In the genomic region with DNA sequence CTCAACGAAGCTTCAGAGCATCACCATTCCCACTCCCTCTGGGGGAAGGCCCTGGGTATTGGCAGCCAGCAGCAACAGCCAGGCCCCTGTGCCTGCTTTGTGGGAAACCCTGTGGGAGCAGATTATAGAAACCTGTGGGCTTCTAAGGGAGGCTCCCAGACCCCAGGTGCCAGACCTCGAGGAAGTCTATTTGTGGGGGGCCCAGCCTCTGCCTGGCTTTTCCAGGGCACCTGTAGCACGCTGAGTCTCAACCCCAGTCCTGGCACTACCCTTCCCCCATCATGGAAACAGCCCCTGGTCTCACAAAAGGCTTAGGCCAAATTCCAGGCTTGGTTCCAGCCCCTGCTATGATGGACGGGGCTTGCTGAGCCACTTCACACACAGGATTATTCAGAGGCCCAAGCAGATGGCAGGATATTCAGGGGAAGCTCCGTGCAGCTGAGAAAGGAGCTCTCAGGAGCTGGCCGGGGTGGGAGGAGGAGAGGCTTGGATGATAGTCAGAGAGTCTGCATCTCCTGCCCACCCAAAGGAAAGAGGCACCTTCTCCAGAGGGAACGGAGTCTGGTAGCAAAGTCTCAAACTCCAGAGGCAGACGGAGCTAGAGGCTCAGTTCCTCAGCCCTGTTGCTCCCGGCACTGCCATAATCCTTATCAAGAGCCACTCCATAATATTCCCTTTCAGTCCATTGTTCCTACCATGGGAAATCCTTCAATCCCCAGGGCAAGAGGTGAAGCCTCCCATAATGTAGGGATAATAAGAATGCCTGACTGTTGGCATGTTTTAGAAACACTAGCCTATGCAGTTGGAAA, we compare ENCODE assay signal across 9 mouse cellular contexts. TPM values are rescaled to one million over a fixed set of nuclear protein-coding genes. Genes with fewer than 3 reads are reported as not detected.
DNase-seq lines count a peak whose midpoint lies in the region; ATAC-seq lines count a peak whose summit lies in the region.
"Had no signal": no experiment of that assay in that cellular context is flagged by ENCODE, and none has a peak within 500 bp of the region (broad histone marks: within the 10 kb centered on the region; RNA-seq: fewer than 3 reads in every experiment).

No protein-coding gene starts in this region.

- peaks cover 71% of the 10 kb centered on the region for H3K4me1 ChIP-seq in hindbrain, embryonic 10.5 days (replicated peaks)
- H3K4me1 ChIP-seq in hindbrain, embryonic 11.5 days (replicated peaks; ENCODE audit: control insufficient read depth, insufficient read depth, low read length): peaks cover 14% of the 10 kb centered on the region

- peaks cover 7% of the 10 kb centered on the region; the same call in 1 of the 2 replicates for H3K9me3 ChIP-seq in hindbrain, embryonic 10.5 days
- H3K9me3 ChIP-seq in hindbrain, embryonic 11.5 days (ENCODE audit: control insufficient read depth, low read length): no peaks in the 10 kb centered on the region

- DNase-seq in hindbrain, embryonic 10.5 days (ENCODE audit: low spot score): no peak
- no peak for DNase-seq in hindbrain, embryonic 11.5 days (ENCODE audit: low spot score)
- peak; percentile 65 to 76 for DNase-seq in frontal cortex, postnatal 10 days (ENCODE audit: low spot score in 2 of 2)
- DNase-seq in left cerebral cortex, postnatal 36 days (ENCODE audit: low spot score in 2 of 2): peak; percentile 78 to 85
- peak; percentile 55 for DNase-seq in right cerebral cortex, postnatal 4 days
- DNase-seq in MN1 (ENCODE audit: low spot score): no peak

- H3K36me3 ChIP-seq in hindbrain, embryonic 10.5 days: peaks cover 7% of the 10 kb centered on the region
- H3K36me3 ChIP-seq in hindbrain, embryonic 11.5 days (ENCODE audit: control insufficient read depth, insufficient read depth, low read length): no peaks in the 10 kb centered on the region

- H3K4me2 ChIP-seq in hindbrain, embryonic 11.5 days (replicated peaks; ENCODE audit: low read depth, low read length): no peak overlapping the region

- H3K9ac ChIP-seq in hindbrain, embryonic 11.5 days (ENCODE audit: low read depth, low read length): no peak overlapping the region

- 38% methylated on average over 9 of the region's 9 CpGs for WGBS in hindbrain, embryonic 10.5 days
- WGBS in hindbrain, embryonic 11.5 days: 38% methylated on average over 9 of the region's 9 CpGs

- intact Hi-C loops in left cerebral cortex, postnatal 36 days (cut with DNase I): no loop called here

- ATAC-seq in hindbrain, embryonic 11.5 days (ENCODE audit: low FRiP score): no peak
- ATAC-seq in activated CD4-positive, CD25-positive, alpha-beta regulatory T cell, adult 4 months: no peak
- no peak for ATAC-seq in erythroid progenitor cell, adult 5-6 weeks (replicated peaks; ENCODE audit: low FRiP score, poor library complexity, severe bottlenecking)

- peaks cover 71% of the 10 kb centered on the region for H3K27me3 ChIP-seq in hindbrain, embryonic 10.5 days (ENCODE audit: insufficient read depth, poor library complexity, severe bottlenecking)
- 0 out of 2 replicates have a peak, but pooled peaks cover 3% of the 10 kb centered on the region for H3K27me3 ChIP-seq in hindbrain, embryonic 11.5 days (ENCODE audit: control insufficient read depth, insufficient read depth, low read length)

- H3K4me3 ChIP-seq in hindbrain, embryonic 10.5 days: no peak overlapping the region
- H3K4me3 ChIP-seq in hindbrain, embryonic 11.5 days (ENCODE audit: low read depth, low read length): no peak overlapping the region

- H3K27ac ChIP-seq in hindbrain, embryonic 10.5 days: peak overlapping the region; percentile 72
- no peak overlapping the region for H3K27ac ChIP-seq in hindbrain, embryonic 11.5 days (ENCODE audit: low read depth, low read length)

RNA-seq across cellular contexts. Expression of gene Shisal1, which starts 32.7 kb away (rescaled TPM):
- 4.0 and 5.2 TPM in 2 replicates for polyA plus RNA-seq in hindbrain, embryonic 10.5 days (2016; fragmentation: Nextera tagmentation; extraction: Ambion mirVana)
- 3.2 and 5.0 TPM in 2 replicates for polyA plus RNA-seq in hindbrain, embryonic 11.5 days (2014; fragmentation: Nextera tagmentation; extraction: Ambion mirVana)
- 10 to 100 TPM; 39.1 to 48.5 TPM for total RNA-seq in left cerebral cortex, postnatal 36 days (2021)
- polyA plus RNA-seq in activated CD4-positive, CD25-positive, alpha-beta regulatory T cell, adult 4 months (2017; shearing (Covaris generic)): not detected
- not detected in 2 replicates for total RNA-seq in erythroid progenitor cell, adult 5-6 weeks (2015; ENCODE audit: low replicate concordance)
- total RNA-seq in erythroid progenitor cell, adult 5-6 weeks (2017; ENCODE audit: low replicate concordance): not detected in 2 replicates
- total RNA-seq: CH12.LX had no signal

Comparison
In these comparisons a context has a peak if more than half of its experiments do, and no peak if none do; other contexts are left out.
1. DNase-seq: peak in frontal cortex, postnatal 10 days (2 of 2), left cerebral cortex, postnatal 36 days (2 of 2) and right cerebral cortex, postnatal 4 days (single experiment); none in hindbrain, embryonic 10.5 days (single experiment), hindbrain, embryonic 11.5 days (single experiment) and MN1 (single experiment).